Mouse (Mus musculus): ENCODE measurements around the gene Aldh9a1. TPM values are rescaled to one million over a fixed set of nuclear protein-coding genes. Genes with fewer than 3 reads are reported as not detected.
"Not testable (repeated sequence)": the region's sequence is repeated elsewhere in the genome, so short reads cannot be mapped to it uniquely, and the experiment has no call there.

The Aldh9a1 gene
- polyA plus RNA-seq, 1 experiment from 2014 or later: 112 TPM

GRCm38 (mm10) chr1:167342831-167343230 lies 7.0 kb upstream of the Aldh9a1 start:
- no peaks in the 10 kb centered on the region for H3K9me3 ChIP-seq (ENCODE audit: control insufficient read depth, low read length)
- no peaks in the 10 kb centered on the region for H3K36me3 ChIP-seq (ENCODE audit: control insufficient read depth, insufficient read depth, low read length)
- H3K4me2 ChIP-seq: no peak overlapping the region
- no peak overlapping the region for H3K4me3 ChIP-seq (ENCODE audit: low read depth, low read length)
- H3K27ac ChIP-seq (ENCODE audit: low read depth, low read length): no peak overlapping the region
- no peaks in the 10 kb centered on the region; the same call in 1 of the 2 replicates for H3K4me1 ChIP-seq (replicated peaks; ENCODE audit: control insufficient read depth, insufficient read depth, low read length)
- no peak overlapping the region for H3K9ac ChIP-seq (ENCODE audit: low read depth, low read length)
- WGBS: 90% methylated on average over 10 of the region's 10 CpGs
- ATAC-seq (replicated peaks; ENCODE audit: low FRiP score) (no peak), DNase-seq (ENCODE audit: low spot score) (no peak)
- no peaks in the 10 kb centered on the region for H3K27me3 ChIP-seq (replicated peaks; ENCODE audit: control insufficient read depth, insufficient read depth, low read length)

- not testable (repeated sequence) for ATAC-seq (replicated peaks; ENCODE audit: low FRiP score); H3K4me1 ChIP-seq (replicated peaks; ENCODE audit: control insufficient read depth, insufficient read depth, low read length); H3K27me3 ChIP-seq (replicated peaks; ENCODE audit: control insufficient read depth, insufficient read depth, low read length); H3K4me2 ChIP-seq; H3K9me3 ChIP-seq (ENCODE audit: control insufficient read depth, low read length); DNase-seq (ENCODE audit: low spot score); H3K36me3 ChIP-seq (ENCODE audit: control insufficient read depth, insufficient read depth, low read length); H3K9ac ChIP-seq (ENCODE audit: low read depth, low read length); H3K4me3 ChIP-seq (ENCODE audit: low read depth, low read length); H3K27ac ChIP-seq (ENCODE audit: low read depth, low read length)
- WGBS: 81% methylated on average over 10 of the region's 10 CpGs
Observed at GRCm38 (mm10) chr1:167345994-167346520, 3.7 kb upstream of the Aldh9a1 start.

- H3K36me3 ChIP-seq (ENCODE audit: control insufficient read depth, insufficient read depth, low read length); DNase-seq (ENCODE audit: low spot score); H3K27ac ChIP-seq (ENCODE audit: low read depth, low read length); H3K9ac ChIP-seq (ENCODE audit: low read depth, low read length); ATAC-seq (replicated peaks; ENCODE audit: low FRiP score); H3K9me3 ChIP-seq (ENCODE audit: control insufficient read depth, low read length); H3K27me3 ChIP-seq (replicated peaks; ENCODE audit: control insufficient read depth, insufficient read depth, low read length): not testable (repeated sequence)
- peaks cover 11% of the 10 kb centered on the region for H3K4me1 ChIP-seq (replicated peaks; ENCODE audit: control insufficient read depth, insufficient read depth, low read length)
- peak overlapping the region; percentile 85; the same call in 1 of the 2 replicates for H3K4me3 ChIP-seq (ENCODE audit: low read depth, low read length)
- 39% methylated on average over 3 of the region's 3 CpGs for WGBS
- H3K4me2 ChIP-seq: peak overlapping the region; percentile 79
Observed at GRCm38 (mm10) chr1:167349206-167349605, 585 bp upstream of the Aldh9a1 start.

- H3K27ac ChIP-seq (ENCODE audit: low read depth, low read length): peak overlapping the region; percentile 91
- DNase-seq (ENCODE audit: low spot score): no peak
- 28% methylated on average over 13 of the region's 13 CpGs for whole genome bisulfite sequencing
Observed at GRCm38 (mm10) chr1:167350597-167351415, 1.0 kb downstream of the Aldh9a1 start.

GRCm38 (mm10) chr1:167352403-167352802 lies 2.6 kb downstream of the Aldh9a1 start:
- WGBS: 88% methylated on average over 14 of the region's 14 CpGs
- ATAC-seq (replicated peaks; ENCODE audit: low FRiP score): no peak
- peaks cover 24% of the 10 kb centered on the region for H3K36me3 ChIP-seq (ENCODE audit: control insufficient read depth, insufficient read depth, low read length)

More at GRCm38 (mm10) chr1:167350597-167351415, 1.0 kb downstream of the Aldh9a1 start:
- no peaks in the 10 kb centered on the region for H3K27me3 ChIP-seq (replicated peaks; ENCODE audit: control insufficient read depth, insufficient read depth, low read length)
- peaks cover 12% of the 10 kb centered on the region for H3K36me3 ChIP-seq (ENCODE audit: control insufficient read depth, insufficient read depth, low read length)
- ATAC-seq (replicated peaks; ENCODE audit: low FRiP score): no peak
- peak overlapping the region; percentile 85 for H3K4me3 ChIP-seq (ENCODE audit: low read depth, low read length)
- H3K4me2 ChIP-seq: peak overlapping the region; percentile 79
- peak overlapping the region; percentile 89 for H3K9ac ChIP-seq (ENCODE audit: low read depth, low read length)
- peaks cover 11% of the 10 kb centered on the region for H3K4me1 ChIP-seq (replicated peaks; ENCODE audit: control insufficient read depth, insufficient read depth, low read length)
- H3K9me3 ChIP-seq (ENCODE audit: control insufficient read depth, low read length): no peaks in the 10 kb centered on the region

GRCm38 (mm10) chr1:167357387-167357786 lies 7.6 kb downstream of the Aldh9a1 start:
- no peaks in the 10 kb centered on the region for H3K9me3 ChIP-seq (ENCODE audit: control insufficient read depth, low read length)
- peaks cover 33% of the 10 kb centered on the region for H3K36me3 ChIP-seq (ENCODE audit: control insufficient read depth, insufficient read depth, low read length)
- H3K4me2 ChIP-seq: no peak overlapping the region
- no peak overlapping the region for H3K4me3 ChIP-seq (ENCODE audit: low read depth, low read length)
- H3K4me1 ChIP-seq (replicated peaks; ENCODE audit: control insufficient read depth, insufficient read depth, low read length): peaks cover 5% of the 10 kb centered on the region
- no peaks in the 10 kb centered on the region for H3K27me3 ChIP-seq (replicated peaks; ENCODE audit: control insufficient read depth, insufficient read depth, low read length)
- H3K9ac ChIP-seq (ENCODE audit: low read depth, low read length): no peak overlapping the region
- H3K27ac ChIP-seq (ENCODE audit: low read depth, low read length): no peak overlapping the region
- ATAC-seq (replicated peaks; ENCODE audit: low FRiP score) (no peak), DNase-seq (ENCODE audit: low spot score) (no peak)
- 88% methylated on average over 9 of the region's 9 CpGs for WGBS

More at GRCm38 (mm10) chr1:167352403-167352802, 2.6 kb downstream of the Aldh9a1 start:
- no peak for DNase-seq (ENCODE audit: low spot score)
- Histone ChIP-seq H3K9ac (ENCODE audit: low read depth, low read length) (no peak overlapping the region), H3K4me1 (replicated peaks; ENCODE audit: control insufficient read depth, insufficient read depth, low read length) (peaks cover 11% of the 10 kb centered on the region), H3K4me3 (ENCODE audit: low read depth, low read length) (no peak overlapping the region), H3K4me2 (no peak overlapping the region), H3K27ac (ENCODE audit: low read depth, low read length) (no peak overlapping the region), H3K27me3 (replicated peaks; ENCODE audit: control insufficient read depth, insufficient read depth, low read length) (no peaks in the 10 kb centered on the region), H3K9me3 (ENCODE audit: control insufficient read depth, low read length) (no peaks in the 10 kb centered on the region)

GRCm38 (mm10) chr1:167358731-167359130 lies 8.9 kb downstream of the Aldh9a1 start:
- Histone ChIP-seq H3K9ac (ENCODE audit: low read depth, low read length) (no peak overlapping the region), H3K27me3 (replicated peaks; ENCODE audit: control insufficient read depth, insufficient read depth, low read length) (no peaks in the 10 kb centered on the region), H3K9me3 (ENCODE audit: control insufficient read depth, low read length) (no peaks in the 10 kb centered on the region), H3K4me3 (ENCODE audit: low read depth, low read length) (no peak overlapping the region), H3K36me3 (ENCODE audit: control insufficient read depth, insufficient read depth, low read length) (peaks cover 33% of the 10 kb centered on the region), H3K4me1 (replicated peaks; ENCODE audit: control insufficient read depth, insufficient read depth, low read length) (peaks cover 3% of the 10 kb centered on the region), H3K4me2 (no peak overlapping the region), H3K27ac (ENCODE audit: low read depth, low read length) (no peak overlapping the region)
- 90% methylated on average over 9 of the region's 9 CpGs for WGBS
- DNase-seq (ENCODE audit: low spot score) (no peak), ATAC-seq (replicated peaks; ENCODE audit: low FRiP score) (no peak)

- Histone ChIP-seq H3K4me2 (no peak overlapping the region), H3K4me3 (ENCODE audit: low read depth, low read length) (no peak overlapping the region), H3K9me3 (ENCODE audit: control insufficient read depth, low read length) (no peaks in the 10 kb centered on the region), H3K27ac (ENCODE audit: low read depth, low read length) (no peak overlapping the region), H3K4me1 (replicated peaks; ENCODE audit: control insufficient read depth, insufficient read depth, low read length) (no peaks in the 10 kb centered on the region), H3K27me3 (replicated peaks; ENCODE audit: control insufficient read depth, insufficient read depth, low read length) (no peaks in the 10 kb centered on the region), H3K9ac (ENCODE audit: low read depth, low read length) (no peak overlapping the region), H3K36me3 (ENCODE audit: control insufficient read depth, insufficient read depth, low read length) (peaks cover 30% of the 10 kb centered on the region)
- ATAC-seq (replicated peaks; ENCODE audit: low FRiP score) (no peak), DNase-seq (ENCODE audit: low spot score) (no peak)
- WGBS: 91% methylated on average over 4 of the region's 4 CpGs
Observed at GRCm38 (mm10) chr1:167360268-167360667, 10.5 kb downstream of the Aldh9a1 start.
